Mouse (Mus musculus): ENCODE measurements around the gene Luc7l3. TPM values are rescaled to one million over a fixed set of nuclear protein-coding genes. Genes with fewer than 3 reads are reported as not detected.

The Luc7l3 gene
- polyA plus RNA-seq, 1 experiment, result 154 TPM

GRCm38 (mm10) chr11:94323271-94323925, 1.6 kb upstream of the Luc7l3 start:
- TF ChIP-seq CTCF (IDR thresholded peaks at IDR 0.05; ENCODE audit: borderline replicate concordance, insufficient read depth, low read depth, low read length) (no peak), POLR2A (IDR thresholded peaks at IDR 0.05; ENCODE audit: borderline replicate concordance, insufficient read depth, low read length) (no peak)
- no peak overlapping the region for H3K4me3 ChIP-seq (replicated peaks; ENCODE audit: insufficient read depth, low read depth, low read length)
- no peaks in the 10 kb centered on the region for H3K27me3 ChIP-seq (ENCODE audit: control insufficient read depth, insufficient read depth, low read length)
- H3K4me1 ChIP-seq (ENCODE audit: control insufficient read depth, insufficient read depth, low read length), result peaks cover 5% of the 10 kb centered on the region; the same call in 1 of the 2 replicates
- WGBS, result 75% methylated on average over 5 of the region's 5 CpGs
- DNase-seq, result no peak
- H3K27ac ChIP-seq (ENCODE audit: insufficient read depth, low read length), result no peak overlapping the region

- Histone ChIP-seq H3K27ac (ENCODE audit: insufficient read depth, low read length) (peak overlapping the region; percentile 67; the same call in 1 of the 2 replicates), H3K4me3 (replicated peaks; ENCODE audit: insufficient read depth, low read depth, low read length) (no peak overlapping the region), H3K27me3 (ENCODE audit: control insufficient read depth, insufficient read depth, low read length) (no peaks in the 10 kb centered on the region), H3K4me1 (ENCODE audit: control insufficient read depth, insufficient read depth, low read length) (peaks cover 5% of the 10 kb centered on the region; the same call in 1 of the 2 replicates)
- no peak for DNase-seq
- 54% methylated on average over 5 of the region's 5 CpGs for WGBS
- no peak for TF ChIP-seq POLR2A (IDR thresholded peaks at IDR 0.05; ENCODE audit: borderline replicate concordance, insufficient read depth, low read length)
- no peak for TF ChIP-seq CTCF (IDR thresholded peaks at IDR 0.05; ENCODE audit: borderline replicate concordance, insufficient read depth, low read depth, low read length)
These were observed 848 bp upstream of the Luc7l3 start for GRCm38 (mm10) chr11:94322636-94323035.

- peak overlapping the region; percentile 72 for H3K4me3 ChIP-seq (replicated peaks; ENCODE audit: insufficient read depth, low read depth, low read length)
- DNase-seq, result peak; percentile 30 to 73
- H3K4me1 ChIP-seq (ENCODE audit: control insufficient read depth, insufficient read depth, low read length), result peaks cover 2% of the 10 kb centered on the region; the same call in 1 of the 2 replicates
- TF ChIP-seq POLR2A (IDR thresholded peaks at IDR 0.05; ENCODE audit: borderline replicate concordance, insufficient read depth, low read length), result no peak
- TF ChIP-seq CTCF (IDR thresholded peaks at IDR 0.05; ENCODE audit: borderline replicate concordance, insufficient read depth, low read depth, low read length), result no peak
- H3K27ac ChIP-seq (ENCODE audit: insufficient read depth, low read length), result peak overlapping the region; percentile 80
- WGBS, result under 1% methylated on average over 67 of the region's 67 CpGs
- H3K27me3 ChIP-seq (ENCODE audit: control insufficient read depth, insufficient read depth, low read length), result no peaks in the 10 kb centered on the region
These were observed 538 bp downstream of the Luc7l3 start for GRCm38 (mm10) chr11:94320969-94321930.

GRCm38 (mm10) chr11:94318056-94318455, 3.7 kb downstream of the Luc7l3 start:
- H3K4me1 ChIP-seq (ENCODE audit: control insufficient read depth, insufficient read depth, low read length), result peaks cover 9% of the 10 kb centered on the region; the same call in 1 of the 2 replicates
- TF ChIP-seq POLR2A (IDR thresholded peaks at IDR 0.05; ENCODE audit: borderline replicate concordance, insufficient read depth, low read length) (no peak), CTCF (IDR thresholded peaks at IDR 0.05; ENCODE audit: borderline replicate concordance, insufficient read depth, low read depth, low read length) (no peak)

GRCm38 (mm10) chr11:94317515-94317914, 4.3 kb downstream of the Luc7l3 start:
- Histone ChIP-seq H3K27me3 (ENCODE audit: control insufficient read depth, insufficient read depth, low read length) (no peaks in the 10 kb centered on the region), H3K4me1 (ENCODE audit: control insufficient read depth, insufficient read depth, low read length) (peaks cover 12% of the 10 kb centered on the region; the same call in 1 of the 2 replicates), H3K27ac (ENCODE audit: insufficient read depth, low read length) (no peak overlapping the region), H3K4me3 (replicated peaks; ENCODE audit: insufficient read depth, low read depth, low read length) (no peak overlapping the region)
- TF ChIP-seq POLR2A (IDR thresholded peaks at IDR 0.05; ENCODE audit: borderline replicate concordance, insufficient read depth, low read length) (no peak), CTCF (IDR thresholded peaks at IDR 0.05; ENCODE audit: borderline replicate concordance, insufficient read depth, low read depth, low read length) (no peak)
- 27% methylated on average over 4 of the region's 4 CpGs for WGBS
- no peak for DNase-seq

More at GRCm38 (mm10) chr11:94318056-94318455, 3.7 kb downstream of the Luc7l3 start:
- Histone ChIP-seq H3K4me3 (replicated peaks; ENCODE audit: insufficient read depth, low read depth, low read length) (no peak overlapping the region), H3K27ac (ENCODE audit: insufficient read depth, low read length) (no peak overlapping the region), H3K27me3 (ENCODE audit: control insufficient read depth, insufficient read depth, low read length) (no peaks in the 10 kb centered on the region)
- peak in 1 of 2 experiments; percentile 36 for DNase-seq
- 24% methylated on average over 5 of the region's 5 CpGs for WGBS

- peaks cover 15% of the 10 kb centered on the region; the same call in 1 of the 2 replicates for H3K4me1 ChIP-seq (ENCODE audit: control insufficient read depth, insufficient read depth, low read length)
- H3K4me3 ChIP-seq (replicated peaks; ENCODE audit: insufficient read depth, low read depth, low read length), result no peak overlapping the region
- WGBS, result 28% methylated on average over 1 of the region's 1 CpGs
- DNase-seq, result no peak
- H3K27ac ChIP-seq (ENCODE audit: insufficient read depth, low read length), result no peak overlapping the region
- TF ChIP-seq POLR2A (IDR thresholded peaks at IDR 0.05; ENCODE audit: borderline replicate concordance, insufficient read depth, low read length) (no peak), CTCF (IDR thresholded peaks at IDR 0.05; ENCODE audit: borderline replicate concordance, insufficient read depth, low read depth, low read length) (no peak)
- no peaks in the 10 kb centered on the region for H3K27me3 ChIP-seq (ENCODE audit: control insufficient read depth, insufficient read depth, low read length)
These were observed 4.8 kb downstream of the Luc7l3 start for GRCm38 (mm10) chr11:94317014-94317413.

GRCm38 (mm10) chr11:94316528-94316927, 5.3 kb downstream of the Luc7l3 start:
- Histone ChIP-seq H3K4me1 (ENCODE audit: control insufficient read depth, insufficient read depth, low read length) (peaks cover 17% of the 10 kb centered on the region; the same call in 1 of the 2 replicates), H3K4me3 (replicated peaks; ENCODE audit: insufficient read depth, low read depth, low read length) (no peak overlapping the region), H3K27me3 (ENCODE audit: control insufficient read depth, insufficient read depth, low read length) (no peaks in the 10 kb centered on the region), H3K27ac (ENCODE audit: insufficient read depth, low read length) (no peak overlapping the region)
- TF ChIP-seq CTCF (IDR thresholded peaks at IDR 0.05; ENCODE audit: borderline replicate concordance, insufficient read depth, low read depth, low read length), result no peak
- TF ChIP-seq POLR2A (IDR thresholded peaks at IDR 0.05; ENCODE audit: borderline replicate concordance, insufficient read depth, low read length), result no peak
- 48% methylated on average over 2 of the region's 2 CpGs for WGBS
- DNase-seq, result no peak
